Mouse (Mus musculus) CH12.LX (cell line): ENCODE measurements around the gene Klrb1b. TPM values are rescaled to one million over a fixed set of nuclear protein-coding genes. Genes with fewer than 3 reads are reported as not detected.
"Not testable (repeated sequence)": the region's sequence is repeated elsewhere in the genome, so short reads cannot be mapped to it uniquely, and the experiment has no call there.

Experiments used
- DNase-seq: peaks from one replicate; pipeline ENCODE4 v3.0.0-alpha.2; 2013; ENCODE audit errors: extremely low read depth
- H3K27ac ChIP-seq: 2 replicates; pipeline ENCODE4 v1.5.1; 2012; ENCODE audit warnings: low read depth, mild to moderate bottlenecking, control low read depth, moderate library complexity; ENCODE audit not compliant: insufficient read depth
- H3K27me3 ChIP-seq: replicated peaks from 2 replicates; pipeline ENCODE3; 2012; ENCODE audit warnings: inconsistent platforms
- H3K36me3 ChIP-seq, 2 experiments: replicated peaks in 1 of 2; 2 replicates each; pipeline versions ENCODE3 to v1.6.1; 2012; ENCODE audit warnings: inconsistent platforms in 1 of 2, low read length in 1 of 2, mild to moderate bottlenecking in 1 of 2, mixed read lengths in 1 of 2, moderate library complexity in 1 of 2; ENCODE audit not compliant: control insufficient read depth in 1 of 2, insufficient read depth in 1 of 2
- H3K4me1 ChIP-seq, 2 experiments: 2 replicates each; pipeline ENCODE4 v1.6.1; 2012; ENCODE audit warnings: inconsistent platforms in 1 of 2, moderate library complexity in 1 of 2; ENCODE audit not compliant: insufficient read depth in 2 of 2, control insufficient read depth in 1 of 2
- H3K4me2 ChIP-seq: 2 replicates; pipeline ENCODE4 v1.6.1; 2012; ENCODE audit warnings: low read depth, mild to moderate bottlenecking, control low read depth; ENCODE audit not compliant: poor library complexity, insufficient read depth, severe bottlenecking
- H3K4me3 ChIP-seq, 3 experiments: fragments of 150-350 bp in 1 of 3; sonication (generic) in 1 of 3; replicated peaks in 1 of 3; 2 replicates each; pipeline versions ENCODE3 to v1.5.1; 2011 to 2012; ENCODE audit warnings: low read depth in 2 of 3, low read length in 2 of 3, mild to moderate bottlenecking in 2 of 3, moderate library complexity in 2 of 3, control low read depth in 1 of 3, improper control_type of control experiment in 1 of 3, inconsistent platforms in 1 of 3, mixed read lengths in 1 of 3; ENCODE audit not compliant: poor library complexity in 1 of 3
- H3K79me2 ChIP-seq: replicated peaks from 2 replicates; pipeline ENCODE4 v1.6.1; 2012; ENCODE audit warnings: mild to moderate bottlenecking, moderate library complexity; ENCODE audit not compliant: control insufficient read depth, poor library complexity, insufficient read depth, severe bottlenecking; ENCODE audit errors: extremely low read depth
- H3K9ac ChIP-seq: 2 replicates; pipeline ENCODE4 v1.6.1; 2012; ENCODE audit warnings: low read depth, mild to moderate bottlenecking, control low read depth, moderate library complexity; ENCODE audit not compliant: insufficient read depth
- H3K9me3 ChIP-seq: replicated peaks from 2 replicates; pipeline ENCODE3; 2012; ENCODE audit warnings: low read length, inconsistent platforms, mixed read lengths
- CHD1 ChIP-seq: IDR thresholded peaks from 2 replicates; pipeline ENCODE4 v1.6.1; 2012; ENCODE audit warnings: low read depth, low read length, improper control_type of control experiment, inconsistent platforms
- CTCF ChIP-seq, 2 experiments: IDR thresholded peaks in 1 of 2; conservative IDR thresholded peaks in 1 of 2; 2 replicates each; pipeline ENCODE4 v1.5.1; 2011 to 2012; ENCODE audit warnings: low read depth in 2 of 2, low read length in 2 of 2, improper control_type of control experiment in 1 of 2, inconsistent platforms in 1 of 2, mild to moderate bottlenecking in 1 of 2, moderate library complexity in 1 of 2
- HCFC1 ChIP-seq: IDR thresholded peaks from 2 replicates; pipeline ENCODE4 v1.6.1; 2012; ENCODE audit warnings: low read depth, mild to moderate bottlenecking, inconsistent platforms, low read length, improper control_type of control experiment
- IRF4 ChIP-seq: IDR thresholded peaks from 2 replicates; pipeline ENCODE4 v1.6.1; 2014; ENCODE audit warnings: low read depth, mild to moderate bottlenecking, inconsistent platforms, low read length, improper control_type of control experiment
- JUND ChIP-seq: conservative IDR thresholded peaks from 2 replicates; pipeline ENCODE4 v1.6.1; 2011; ENCODE audit warnings: low read depth, low read length, improper control_type of control experiment
- MAFK ChIP-seq: IDR thresholded peaks from 2 replicates; pipeline ENCODE4 v1.6.1; 2011; ENCODE audit warnings: low read length, improper control_type of control experiment; ENCODE audit not compliant: insufficient replicate concordance
- MXI1 ChIP-seq: IDR thresholded peaks from 2 replicates; pipeline ENCODE4 v1.6.1; 2011; ENCODE audit warnings: mild to moderate bottlenecking, low read depth, low read length, improper control_type of control experiment
- MYC ChIP-seq: IDR thresholded peaks from 2 replicates; pipeline ENCODE4 v1.6.1; 2011; ENCODE audit warnings: low read depth, mild to moderate bottlenecking, improper control_type of control experiment, low read length
- NELFE ChIP-seq: IDR thresholded peaks from 2 replicates; pipeline ENCODE4 v1.6.1; 2011; ENCODE audit warnings: low read depth, low read length, improper control_type of control experiment
- NRF1 ChIP-seq: IDR thresholded peaks from 2 replicates; pipeline ENCODE4 v1.6.1; 2014; ENCODE audit warnings: low read depth, mild to moderate bottlenecking, inconsistent platforms, low read length, improper control_type of control experiment, moderate library complexity
- PAX5 ChIP-seq: IDR thresholded peaks from 2 replicates; pipeline ENCODE4 v1.6.1; 2012; ENCODE audit warnings: low read length, inconsistent platforms, mixed read lengths
- RAD21 ChIP-seq: IDR thresholded peaks from 2 replicates; pipeline ENCODE4 v1.6.1; 2011; ENCODE audit warnings: low read depth, mild to moderate bottlenecking, low read length, improper control_type of control experiment, moderate library complexity
- SIN3A ChIP-seq: IDR thresholded peaks from 2 replicates; pipeline ENCODE4 v1.6.1; 2012; ENCODE audit warnings: low read length, improper control_type of control experiment, inconsistent platforms
- TBP ChIP-seq: conservative IDR thresholded peaks from 2 replicates; pipeline ENCODE4 v1.6.1; 2011; ENCODE audit warnings: low read depth, low read length, improper control_type of control experiment
- UBTF ChIP-seq: IDR thresholded peaks from 2 replicates; pipeline ENCODE4 v1.6.1; 2012; ENCODE audit warnings: low read depth, mild to moderate bottlenecking, inconsistent platforms, low read length, improper control_type of control experiment, moderate library complexity
- USF2 ChIP-seq: conservative IDR thresholded peaks from 2 replicates; pipeline ENCODE4 v1.6.1; 2011; ENCODE audit warnings: low read depth, low read length, improper control_type of control experiment
- ZC3H11A ChIP-seq: IDR thresholded peaks from 2 replicates; pipeline ENCODE4 v1.6.1; 2012; ENCODE audit warnings: low read depth, mild to moderate bottlenecking, inconsistent platforms, low read length, improper control_type of control experiment
- ZKSCAN1 ChIP-seq: IDR thresholded peaks from 2 replicates; pipeline ENCODE4 v1.6.1; 2012; ENCODE audit warnings: low read depth, inconsistent platforms, low read length, improper control_type of control experiment, borderline replicate concordance
- ZMIZ1 ChIP-seq: IDR thresholded peaks from 2 replicates; pipeline ENCODE4 v1.6.1; 2012; ENCODE audit warnings: low read depth, mild to moderate bottlenecking, inconsistent platforms, low read length, improper control_type of control experiment
- ZNF384 ChIP-seq: IDR thresholded peaks from 2 replicates; pipeline ENCODE4 v1.6.1; 2012; ENCODE audit warnings: low read depth, low read length, improper control_type of control experiment, inconsistent platforms
- dilution Hi-C: fragments of 300-500 bp; cut with MboI; formaldehyde crosslinking; loops from 2 replicates; pipeline ENCODE4 v1.14.3; 2020; ENCODE audit warnings: low sequenced_read_pairs; ENCODE audit not compliant: extremely low pct_unique_long_range_greater_than_20kb, extremely low pct_ligation_motif_present
- in situ Hi-C: fragments of 300-500 bp; cut with MboI; formaldehyde crosslinking; loops from 3 replicates; pipeline ENCODE4 v1.14.3; 2019; ENCODE audit warnings: low sequenced_read_pairs, low pct_ligation_motif_present, low pct_unique_long_range_greater_than_20kb, mixed read lengths
- polyA plus RNA-seq: library from polyadenylated mRNA; unstranded; fragments of >175 nt; gene quantifications from 2 replicates; pipeline ENCODE4 v1.2.1, GENCODE M21; 2012; ENCODE audit warnings: low read depth; ENCODE audit not compliant: insufficient read length
- total RNA-seq, 2 experiments: library from RNA; depleted of rRNA; stranded (reverse); fragments of 300-350 nt in 1 of 2; fragments of >200 nt in 1 of 2; gene quantifications; 2 replicates each; pipeline ENCODE4 v1.2.3; 2012 to 2014

The Klrb1b gene
- total and polyA plus RNA-seq, 3 experiments, result not detected

DNA sequence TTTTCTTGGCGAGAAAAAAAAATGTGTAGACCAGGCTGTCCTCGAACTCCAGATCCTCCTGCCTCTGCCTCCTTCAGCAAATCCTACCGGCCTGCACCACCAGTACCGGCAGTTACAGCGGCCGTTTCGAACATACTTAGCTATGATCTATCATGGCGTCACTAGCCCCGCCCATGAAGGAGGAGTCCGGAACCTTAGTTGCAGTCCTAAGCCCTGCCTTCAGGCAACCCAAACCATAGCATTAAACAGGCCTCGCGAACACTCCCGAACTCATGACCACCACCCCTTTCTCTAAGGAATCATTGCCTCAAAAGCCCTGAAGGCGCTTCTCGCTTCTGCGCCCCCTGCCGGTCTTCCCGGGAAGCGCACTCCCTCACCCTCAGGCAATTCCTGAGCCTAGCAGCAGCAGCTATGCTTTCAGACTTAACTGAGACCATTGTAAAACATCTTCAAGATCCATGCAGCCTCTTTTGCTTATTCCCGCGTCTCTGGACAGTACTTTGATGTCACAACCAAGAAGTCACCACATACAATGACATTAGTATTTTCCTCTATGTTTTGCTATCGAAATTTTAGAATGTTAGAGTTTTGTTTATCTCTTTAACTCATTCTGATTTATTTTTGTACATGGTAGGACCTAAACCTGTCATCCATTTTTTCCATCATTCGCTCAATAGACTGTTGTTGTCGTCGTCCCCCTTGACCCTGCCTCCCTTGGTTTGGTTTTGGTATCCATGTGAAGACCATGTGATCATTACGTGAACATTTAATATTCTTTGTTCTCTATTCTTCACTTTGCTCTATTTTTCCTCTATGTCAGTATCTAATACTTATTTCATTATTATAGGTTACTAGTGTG is 22.9 kb downstream of the Klrb1b start (continued):
- TF ChIP-seq SIN3A, result no peak

DNA sequence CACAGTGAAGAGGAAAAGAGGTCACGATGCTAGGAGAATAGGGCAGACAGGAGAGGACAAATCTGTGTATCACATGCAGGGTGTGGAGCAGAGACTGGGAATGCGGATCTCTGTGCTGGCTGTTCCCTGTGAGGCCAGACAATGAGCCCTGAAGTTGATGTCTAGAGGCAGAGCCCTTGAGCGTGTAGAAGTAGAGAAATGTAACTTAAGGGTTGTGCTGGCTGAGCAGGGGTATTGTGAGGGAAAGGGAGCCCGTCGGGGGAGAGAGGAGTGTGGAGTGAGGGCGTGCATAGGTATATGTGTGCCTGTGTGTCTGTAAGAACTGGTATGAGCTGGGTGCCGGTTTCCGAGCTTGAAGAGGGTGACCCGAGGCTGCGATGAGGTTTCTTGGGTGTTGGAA is 23.6 kb downstream of the Klrb1b start:
- no peak for DNase-seq
- H3K9ac ChIP-seq, result no peak overlapping the region; the same call in 1 of the 2 replicates
- no peaks in the 10 kb centered on the region for H3K27me3 ChIP-seq
- peak overlapping the region; percentile 38 for H3K4me2 ChIP-seq
- in situ Hi-C loops (no loop called here), dilution Hi-C loops (no loop called here)
- peaks cover 5 to 38% of the 10 kb centered on the region in 2 experiments; a peak in 3 of 4 replicates for H3K4me1 ChIP-seq
- peak overlapping the region; percentile 27 to 46 (median 46) for H3K4me3 ChIP-seq
- H3K9me3 ChIP-seq, result no peaks in the 10 kb centered on the region
- TF ChIP-seq NELFE (no peak), USF2 (no peak), ZNF384 (no peak), MXI1 (no peak), CHD1 (no peak), HCFC1 (no peak), MAFK (no peak), NRF1 (no peak), UBTF (no peak), ZKSCAN1 (no peak), ZC3H11A (no peak), JUND (no peak), TBP (no peak), ZMIZ1 (no peak), IRF4 (no peak), MYC (no peak), RAD21 (no peak), CTCF (conservative IDR thresholded peaks at IDR 0.05 in 1 of 2, IDR thresholded peaks at IDR 0.05 in 1 of 2; ENCODE audit: low read depth in 2 of 2, low read length in 2 of 2) (no peak), PAX5 (no peak)
- no peak overlapping the region for H3K27ac ChIP-seq
- H3K79me2 ChIP-seq, result no peaks in the 10 kb centered on the region
- H3K36me3 ChIP-seq, result no peaks in the 10 kb centered on the region

DNA sequence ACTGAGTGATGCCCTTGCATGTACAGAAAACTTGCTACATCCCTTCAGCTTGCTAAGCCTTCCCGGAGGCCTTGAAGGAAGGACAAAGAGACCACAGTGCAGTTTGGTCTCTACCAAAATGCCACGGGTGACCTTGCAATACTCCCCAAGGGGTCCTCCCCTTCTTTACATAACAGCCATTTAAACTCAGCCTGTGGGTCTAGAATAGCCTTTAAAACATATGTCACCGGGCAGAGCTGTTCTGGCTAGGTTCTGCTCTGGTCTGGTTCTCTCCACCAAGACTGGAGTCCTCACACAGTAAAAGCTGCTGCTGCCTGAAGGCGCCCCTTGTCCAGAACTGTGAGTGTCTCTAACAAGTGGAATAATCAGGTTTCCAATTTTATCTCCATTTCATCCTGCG is 25.4 kb downstream of the Klrb1b start:
- H3K27me3 ChIP-seq, DNase-seq, H3K9me3 ChIP-seq, dilution Hi-C loops, H3K4me3 ChIP-seq, H3K9ac ChIP-seq, H3K27ac ChIP-seq, H3K79me2 ChIP-seq, in situ Hi-C loops, H3K4me2 ChIP-seq, H3K36me3 ChIP-seq: not testable (repeated sequence)
- peaks cover 13 to 55% of the 10 kb centered on the region in 2 experiments for H3K4me1 ChIP-seq
